Mouse (Mus musculus): ENCODE data around the gene Gfra1. TPM values are rescaled to one million over a fixed set of nuclear protein-coding genes. Genes with fewer than 3 reads are reported as not detected.
A peak's percentile ranks its signal among the peaks of the same experiment; 100 is the strongest.

Gene Gfra1
- total RNA-seq, 2 experiments from 2014 or later: 5.6 to 11.9 TPM

DNA sequence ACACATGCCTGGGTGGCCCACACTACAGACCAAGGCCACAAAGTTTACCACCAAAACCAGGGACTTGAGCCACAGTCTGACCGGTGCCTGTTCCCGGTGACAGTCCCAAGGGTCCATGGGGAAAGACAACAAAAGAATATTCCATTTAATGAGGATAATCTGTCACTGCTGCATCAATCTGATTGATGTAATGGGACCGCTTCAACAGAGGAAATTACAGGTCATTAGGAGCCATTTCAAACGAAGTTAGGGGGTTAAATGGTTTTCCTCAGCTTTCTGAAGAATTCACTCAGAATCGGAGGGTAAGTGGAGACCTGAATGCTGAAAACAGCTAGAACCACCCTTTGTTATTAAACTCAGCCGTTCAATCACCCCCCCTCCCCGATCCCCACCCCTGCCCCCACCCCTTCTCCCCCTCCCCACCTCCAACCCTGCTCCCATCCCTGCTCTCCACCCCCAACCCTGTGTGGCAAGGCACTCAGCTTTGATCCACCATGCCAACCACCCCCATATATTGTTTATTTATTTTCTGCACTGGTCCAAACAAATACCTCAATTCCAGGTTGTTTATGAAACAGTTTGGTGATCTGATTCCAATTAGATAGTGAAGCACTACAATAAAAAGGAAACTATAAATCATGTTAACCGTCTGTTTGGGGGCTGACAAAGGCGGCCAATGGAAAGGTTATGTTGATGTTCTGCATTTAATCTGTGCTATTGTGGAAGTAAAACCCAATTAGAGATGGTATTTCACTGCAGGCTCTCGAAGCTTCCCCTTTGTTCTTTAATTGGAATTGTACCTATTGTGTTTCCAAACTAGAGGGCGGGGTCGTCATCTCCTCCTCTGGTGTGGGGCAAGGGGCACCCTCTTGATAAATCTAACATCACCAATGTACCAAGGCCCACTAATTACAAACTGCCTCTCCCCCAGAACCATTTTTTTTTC is 119.9 kb downstream of the Gfra1 start:
- DNase-seq: no peak

DNA sequence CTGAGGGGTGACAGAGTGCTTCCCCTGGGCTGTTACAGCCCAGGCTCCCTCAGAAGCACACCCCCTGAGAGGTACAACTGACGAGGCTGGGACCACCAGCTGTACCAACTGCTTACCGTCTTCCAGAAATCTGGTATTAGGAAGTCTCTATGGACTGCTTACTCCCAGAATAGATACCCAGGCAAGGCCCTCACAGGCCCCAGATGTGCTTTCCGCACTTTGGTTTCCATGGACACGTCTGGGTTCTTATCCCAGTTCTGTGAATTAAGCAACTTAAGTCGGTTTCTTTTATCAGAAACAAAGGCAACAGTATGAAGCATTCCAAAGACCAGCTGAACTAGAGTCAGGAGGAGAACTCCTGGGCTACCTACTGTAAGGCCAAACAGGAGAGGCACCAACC is 126.4 kb downstream of the Gfra1 start:
- DNase-seq: no peak

DNA sequence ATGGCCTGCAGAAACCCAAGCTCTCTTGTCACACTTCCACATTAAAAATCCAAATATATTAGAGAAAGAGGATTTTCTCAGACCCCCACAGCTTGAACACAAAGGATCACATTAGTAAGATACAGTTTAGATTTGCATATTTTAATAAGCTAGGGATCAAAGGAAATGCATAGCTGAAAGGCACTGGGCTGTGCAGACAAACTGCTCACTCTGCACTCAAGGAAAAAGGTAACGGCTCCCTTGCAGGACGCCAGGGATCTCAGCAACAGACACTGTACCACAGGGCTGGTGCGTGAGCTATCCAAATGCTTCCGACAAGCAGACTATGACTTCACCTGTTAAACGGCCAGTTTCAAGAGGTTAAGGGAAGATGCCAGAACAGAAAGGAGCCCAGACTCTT is 127.7 kb downstream of the Gfra1 start:
- DNase-seq: no peak

- peak; percentile 23 for DNase-seq
Measured at GRCm38 (mm10) chr19:58316474-58316873, 139.2 kb downstream of the Gfra1 start.

DNA sequence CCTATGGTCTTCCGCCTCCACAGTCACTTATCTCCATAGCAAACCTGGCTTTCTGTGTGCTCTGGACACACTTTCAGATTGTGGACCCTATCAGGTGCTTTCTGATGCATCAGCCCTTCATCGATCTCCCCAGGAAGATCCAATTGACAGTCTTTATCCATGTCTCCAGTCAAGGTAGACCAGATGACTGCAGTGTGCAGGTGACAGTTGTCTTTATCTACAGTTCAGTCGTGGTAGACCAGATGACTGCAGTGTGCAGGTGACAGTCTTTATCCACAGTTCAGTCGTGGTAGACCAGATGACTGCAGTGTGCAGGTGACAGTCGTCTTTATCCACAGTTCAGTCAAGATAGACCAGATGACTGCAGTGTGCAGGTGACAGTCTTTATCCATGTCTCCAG is 140.0 kb downstream of the Gfra1 start:
- DNase-seq: no peak

DNA sequence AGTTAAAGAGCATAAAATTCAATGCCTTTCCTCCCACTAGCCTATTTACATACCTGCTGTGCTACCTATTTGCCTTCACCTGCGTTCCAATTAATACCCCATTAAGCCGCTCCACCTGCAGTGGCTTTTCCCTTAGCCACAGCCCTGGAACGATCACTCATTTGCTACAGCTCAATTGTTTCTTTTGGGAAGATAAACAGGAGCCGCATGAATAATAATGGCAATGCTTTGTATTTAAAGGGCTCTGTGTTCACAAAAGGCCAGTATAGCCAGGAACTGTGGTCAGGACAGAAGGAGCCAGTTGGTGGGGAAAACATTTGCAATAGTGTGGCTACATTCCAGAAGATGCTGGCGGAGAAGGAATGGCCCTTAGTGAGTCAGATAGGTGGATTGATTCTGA is 141.1 kb downstream of the Gfra1 start:
- DNase-seq: no peak

- no peak for DNase-seq
Measured at GRCm38 (mm10) chr19:58313785-58314184, 141.9 kb downstream of the Gfra1 start.

DNA sequence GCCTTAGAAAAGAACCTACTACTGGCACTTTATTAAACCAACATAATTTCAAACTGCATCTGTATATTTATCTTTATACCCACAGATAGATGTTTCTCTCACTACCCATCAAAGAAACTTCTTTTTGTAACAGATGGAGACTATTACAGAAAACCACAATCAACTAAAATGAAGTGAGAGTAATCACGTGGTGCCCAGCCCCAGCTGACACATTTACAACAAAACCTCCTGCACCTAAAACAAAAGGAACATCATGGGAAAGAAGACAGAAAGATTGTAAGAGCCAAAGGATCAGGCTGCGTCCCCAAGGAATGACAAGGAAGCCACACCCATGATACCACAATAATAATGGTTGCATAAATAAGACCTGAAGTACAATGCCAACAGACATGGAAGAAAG is 143.2 kb downstream of the Gfra1 start:
- DNase-seq: no peak

DNA sequence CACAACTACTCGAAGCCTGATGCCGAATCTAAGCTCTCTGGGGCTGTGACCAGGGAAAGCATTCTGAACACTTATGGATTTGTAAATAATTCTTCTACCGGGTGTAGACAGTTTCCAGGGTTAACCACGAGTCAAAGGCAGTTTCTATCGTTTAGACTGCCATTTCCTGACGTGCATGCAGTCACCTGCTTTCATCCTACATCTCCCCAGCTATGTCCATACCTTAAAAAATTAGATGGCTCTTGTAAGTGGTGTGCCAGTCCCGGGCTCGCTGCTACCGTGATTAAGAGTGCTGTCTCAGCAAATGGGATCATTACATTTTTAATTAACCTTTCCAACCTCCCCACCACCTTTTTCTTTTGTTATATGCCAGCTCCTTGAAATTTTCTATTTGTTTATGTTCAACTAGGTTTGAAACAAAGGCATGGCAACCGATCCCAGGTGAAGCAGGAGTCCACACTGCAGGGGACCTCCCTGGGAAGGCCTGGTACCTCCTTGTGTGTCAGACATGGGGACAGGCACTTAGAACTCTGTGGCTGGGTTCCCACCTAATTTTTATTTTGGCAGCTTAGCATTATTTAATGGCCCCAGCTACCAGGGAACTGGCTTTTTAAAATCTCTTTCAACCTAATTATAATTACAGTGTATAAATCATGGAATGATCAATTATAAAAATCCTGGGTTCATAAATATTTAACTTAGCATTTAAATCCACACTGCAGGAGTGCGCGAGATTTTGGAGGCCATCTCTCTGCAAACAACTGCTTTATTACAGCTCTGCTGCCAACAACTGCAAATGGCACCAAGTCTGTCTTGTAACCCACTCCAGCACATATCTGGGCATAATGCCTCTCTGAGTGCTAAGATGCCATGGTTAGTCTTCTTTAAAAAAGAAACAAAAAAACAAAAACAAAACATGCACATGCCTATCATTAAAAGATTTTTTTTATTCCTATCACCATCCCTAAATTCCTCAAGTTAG is 145.1 kb downstream of the Gfra1 start:
- no peak for DNase-seq

- DNase-seq: no peak
Measured at GRCm38 (mm10) chr19:58309620-58310275, 146.0 kb downstream of the Gfra1 start.

DNA sequence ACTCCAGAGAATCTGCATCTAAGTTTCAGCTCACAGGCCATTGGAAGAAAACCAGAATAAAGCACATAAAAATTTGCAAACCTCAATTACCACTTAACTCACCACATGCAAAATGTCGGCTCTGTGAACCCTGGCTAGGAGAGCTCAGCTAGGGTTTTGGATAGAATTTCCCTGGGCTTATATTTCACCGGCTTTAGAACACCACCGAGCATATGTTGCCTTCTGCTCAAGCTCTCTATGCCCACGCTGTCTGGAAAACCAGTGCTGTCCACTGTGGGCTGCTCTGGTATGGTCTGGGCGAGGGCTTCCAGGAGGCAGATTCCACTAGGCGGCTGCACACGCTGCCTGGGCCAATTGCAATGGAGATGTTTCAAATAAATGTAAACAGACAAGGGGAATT is 154.6 kb downstream of the Gfra1 start:
- no peak for DNase-seq

GRCm38 (mm10) chr19:58297926-58298325 is 157.8 kb downstream of the Gfra1 start:
- DNase-seq: no peak

DNA sequence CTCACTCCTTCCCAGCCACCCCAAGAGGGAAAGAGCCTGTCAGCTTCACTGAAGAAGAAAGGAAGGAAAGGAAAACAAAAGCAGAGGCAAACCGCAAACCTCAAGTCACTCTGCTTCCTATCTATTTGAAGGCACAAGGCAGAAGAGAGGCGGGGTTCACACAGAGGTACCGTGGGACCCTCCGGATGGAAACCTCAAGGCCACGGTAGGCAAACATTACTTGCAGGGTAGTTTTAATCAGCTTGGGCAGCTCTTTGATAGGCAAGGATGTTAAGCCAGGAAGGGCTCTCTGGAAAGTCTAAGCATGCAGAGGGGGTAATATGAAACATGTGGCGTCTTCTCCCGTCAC is 158.9 kb downstream of the Gfra1 start:
- DNase-seq: no peak

- no peak for DNase-seq
Measured at GRCm38 (mm10) chr19:58295986-58296841, 159.5 kb downstream of the Gfra1 start.

DNA sequence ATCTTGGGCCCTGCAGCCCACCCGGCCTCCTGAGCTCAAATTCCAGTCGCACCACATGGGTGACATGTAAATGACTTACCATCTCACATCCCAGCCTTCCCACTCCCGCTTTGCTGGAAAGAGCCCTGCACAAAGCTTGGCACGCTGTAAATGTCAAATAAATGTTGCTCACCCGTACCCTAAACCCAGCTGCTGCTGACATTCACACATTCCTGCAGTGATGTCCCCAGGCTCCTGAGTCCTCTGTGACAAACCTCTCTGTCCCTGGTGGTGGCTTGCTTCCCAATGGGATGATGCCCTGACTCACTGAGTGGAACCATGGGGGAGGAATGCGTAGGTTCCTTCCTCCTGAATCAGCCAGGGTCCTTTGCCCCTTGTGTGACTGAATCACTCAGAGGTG is 167.6 kb downstream of the Gfra1 start:
- DNase-seq: no peak

- DNase-seq: peak; percentile 15
Measured at GRCm38 (mm10) chr19:58275281-58275680, 180.4 kb downstream of the Gfra1 start.

DNA sequence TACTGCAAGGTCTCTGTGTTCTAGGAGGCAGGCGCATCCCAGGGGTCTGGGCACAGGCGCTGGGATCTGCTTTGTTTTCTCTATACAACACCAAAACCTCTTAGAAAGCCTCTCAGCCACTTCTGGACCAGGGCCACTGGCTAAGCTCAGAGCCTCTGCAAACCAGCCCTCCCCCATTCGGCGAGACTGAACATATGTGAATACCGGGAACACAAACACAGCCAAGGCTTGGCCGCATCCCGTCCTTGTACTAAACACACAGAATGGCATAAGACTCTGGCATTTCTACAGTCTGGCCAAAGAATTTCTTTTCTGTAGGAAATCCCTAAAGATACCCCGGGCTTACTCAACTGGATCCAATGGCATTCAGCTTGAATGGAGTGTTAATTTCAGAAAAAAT is 183.9 kb downstream of the Gfra1 start:
- no peak for DNase-seq

DNA sequence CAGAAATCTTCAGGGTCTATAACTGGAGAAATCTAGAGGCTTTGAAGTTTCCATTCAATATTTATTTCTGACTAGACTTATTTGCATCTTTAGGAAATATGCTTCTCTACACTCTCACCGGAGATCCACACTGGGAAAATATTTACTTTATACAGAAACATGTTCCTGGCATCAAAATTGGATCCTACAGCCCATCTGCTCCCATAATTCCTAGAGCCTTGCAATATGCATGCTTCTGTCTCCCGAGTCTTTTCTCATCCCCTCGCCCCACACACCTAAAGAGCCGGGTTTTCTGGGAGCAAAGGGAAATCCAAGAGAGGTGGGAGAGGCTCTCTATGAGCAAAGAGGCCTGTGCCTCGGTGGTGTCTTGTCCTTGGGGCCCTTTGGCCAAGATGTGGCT is 184.9 kb downstream of the Gfra1 start:
- no peak for DNase-seq

DNA sequence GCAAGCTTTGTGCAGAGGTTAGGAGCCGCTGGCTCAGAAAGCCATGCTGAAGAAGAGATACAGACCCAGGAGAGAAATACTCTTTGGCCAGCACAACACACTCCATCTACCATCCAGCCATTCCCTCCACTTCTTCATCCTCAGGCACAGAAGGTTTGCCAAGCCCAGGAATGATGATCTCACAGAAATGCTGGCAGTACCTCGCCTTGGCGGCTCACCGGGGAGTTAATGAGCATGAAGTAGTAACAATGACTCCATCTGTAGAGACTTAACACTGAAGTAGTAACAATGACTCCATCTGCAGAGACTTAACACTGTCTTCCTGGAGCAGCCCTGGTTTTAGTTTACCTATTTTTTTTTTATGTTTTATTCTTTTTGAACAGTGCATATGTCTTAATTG is 187.2 kb downstream of the Gfra1 start:
- DNase-seq: no peak

GRCm38 (mm10) chr19:58266600-58266999 is 189.1 kb downstream of the Gfra1 start:
- DNase-seq: no peak

GRCm38 (mm10) chr19:58260934-58261333 is 194.8 kb downstream of the Gfra1 start:
- DNase-seq: no peak

DNA sequence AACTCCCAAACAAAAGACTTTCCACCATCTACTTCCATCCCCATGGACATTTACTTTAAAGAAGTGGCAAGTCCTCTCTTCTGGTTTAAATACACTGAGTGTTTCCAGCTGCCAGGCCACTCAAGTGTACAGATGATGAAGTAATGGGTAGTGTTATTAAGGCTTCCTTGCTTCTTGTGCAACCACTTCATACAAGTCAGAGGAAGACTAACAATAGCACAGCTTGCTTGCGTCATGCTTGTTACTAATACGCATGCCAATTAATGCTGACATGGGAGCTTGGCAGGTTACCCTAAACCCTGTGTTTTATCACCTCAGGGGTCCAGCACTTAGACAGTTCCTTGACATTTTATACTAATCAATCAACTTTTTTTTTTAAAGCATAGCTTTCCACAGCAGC is 196.5 kb downstream of the Gfra1 start:
- no peak for DNase-seq

Measured in adrenal gland, postnatal 10 days (tissue).